Mouse (Mus musculus): ENCODE results near the gene Rbm19.

Rbm19 gene

DNA sequence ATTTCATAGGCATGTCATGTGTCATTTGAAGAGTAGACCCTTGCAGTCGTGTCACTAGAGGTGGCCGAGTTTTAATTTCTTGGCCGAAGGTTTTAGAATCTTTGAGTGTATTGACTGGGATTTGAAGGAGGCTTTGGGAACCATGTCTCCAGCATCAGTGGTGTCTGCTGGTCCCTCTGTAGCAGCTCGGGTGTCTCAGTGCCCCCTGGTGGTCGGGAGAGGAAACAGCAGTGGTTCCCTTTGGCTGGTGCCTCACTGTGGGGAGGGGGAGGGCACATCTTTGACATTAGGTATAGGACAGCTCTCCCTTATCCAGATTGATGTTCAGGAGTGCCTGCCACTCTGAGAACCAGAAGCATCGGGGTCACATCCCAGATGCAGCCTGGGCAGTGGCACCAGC is 17.7 kb downstream of the Rbm19 start:
- peak; percentile 82 for ATAC-seq (ENCODE audit: low TSS enrichment)

DNA sequence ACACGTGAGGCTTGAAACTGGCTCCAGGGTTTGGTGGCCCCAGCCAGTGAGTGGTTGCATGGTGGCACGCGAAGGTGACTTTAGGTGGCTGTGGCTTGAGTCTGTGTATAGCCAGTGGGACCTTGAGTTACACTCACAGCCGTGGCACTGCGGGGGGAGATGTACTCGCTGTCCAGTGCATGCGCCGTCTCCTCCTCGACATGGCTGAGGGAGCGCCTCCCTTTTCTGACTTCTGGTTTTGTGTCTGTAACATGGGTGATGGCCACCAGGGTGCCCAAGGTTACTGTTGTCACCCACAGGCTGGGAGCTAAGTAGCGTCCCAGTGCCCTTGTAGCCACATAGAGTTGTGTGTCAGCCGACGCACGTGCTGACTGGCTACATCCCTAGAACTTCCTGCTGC is 19.1 kb downstream of the Rbm19 start:
- ATAC-seq (ENCODE audit: low TSS enrichment): no peak

DNA sequence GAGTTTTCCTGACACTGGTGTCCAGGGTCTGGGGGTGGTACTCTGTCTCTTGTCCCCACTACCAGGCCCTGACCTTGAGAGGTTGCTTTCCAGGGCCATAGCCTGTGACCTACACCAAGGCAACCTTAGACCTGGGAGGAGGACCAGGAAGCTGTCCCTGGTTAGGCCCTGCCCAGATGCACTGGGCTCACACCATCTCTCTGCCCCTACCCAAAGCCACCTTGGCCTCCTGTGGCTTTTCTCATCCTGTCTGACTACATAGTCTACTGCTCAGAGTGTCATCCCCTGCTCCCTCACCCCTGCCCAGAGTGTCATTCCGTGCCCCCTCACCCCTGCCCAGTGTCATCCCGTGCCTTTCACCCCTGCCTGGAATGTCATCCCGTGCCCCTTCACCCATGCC is 19.6 kb downstream of the Rbm19 start:
- no peak for ATAC-seq (ENCODE audit: low TSS enrichment)

DNA sequence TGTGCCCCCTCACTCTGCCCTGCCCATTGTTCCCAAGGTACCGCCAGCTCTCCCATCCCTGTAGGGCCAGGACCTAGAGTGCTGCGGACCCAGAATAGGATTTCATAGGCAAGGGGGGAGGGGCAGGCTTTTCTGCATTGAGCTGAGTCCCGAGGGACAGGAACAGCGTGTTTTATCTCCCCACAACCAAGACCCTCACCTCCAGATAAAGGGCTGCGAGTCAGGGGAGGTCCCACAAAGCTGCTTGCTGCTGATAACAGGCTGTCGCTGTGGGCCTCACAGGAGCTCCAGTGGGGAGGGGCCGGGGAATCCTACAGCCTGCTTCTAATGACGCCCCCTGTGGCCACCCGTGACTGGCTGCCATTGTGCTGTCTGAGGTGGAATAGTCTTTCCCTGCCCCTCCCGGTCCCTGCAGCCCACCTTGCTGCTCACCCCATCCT is 20.0 kb downstream of the Rbm19 start:
- ATAC-seq (ENCODE audit: low TSS enrichment): no peak

DNA sequence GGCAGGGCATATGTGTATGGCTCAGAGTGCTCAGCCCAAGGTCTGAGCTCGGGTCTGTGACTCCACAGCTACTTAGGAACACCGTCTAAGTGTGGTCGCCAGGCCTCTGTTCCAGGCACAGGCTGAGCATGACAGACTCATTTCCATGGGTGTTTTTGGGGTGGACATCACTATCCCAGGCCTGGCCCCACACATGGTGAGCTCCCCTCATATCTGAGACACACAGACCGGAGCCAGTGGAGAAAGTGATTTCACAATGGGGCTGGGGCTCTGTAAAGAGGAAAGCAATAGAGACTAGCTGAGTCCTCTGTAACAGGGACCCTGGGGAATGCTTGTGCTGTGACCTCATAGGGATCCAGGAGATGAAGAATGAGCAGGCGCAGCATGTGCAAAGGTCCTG is 20.8 kb downstream of the Rbm19 start:
- no peak for ATAC-seq (ENCODE audit: low TSS enrichment)

DNA sequence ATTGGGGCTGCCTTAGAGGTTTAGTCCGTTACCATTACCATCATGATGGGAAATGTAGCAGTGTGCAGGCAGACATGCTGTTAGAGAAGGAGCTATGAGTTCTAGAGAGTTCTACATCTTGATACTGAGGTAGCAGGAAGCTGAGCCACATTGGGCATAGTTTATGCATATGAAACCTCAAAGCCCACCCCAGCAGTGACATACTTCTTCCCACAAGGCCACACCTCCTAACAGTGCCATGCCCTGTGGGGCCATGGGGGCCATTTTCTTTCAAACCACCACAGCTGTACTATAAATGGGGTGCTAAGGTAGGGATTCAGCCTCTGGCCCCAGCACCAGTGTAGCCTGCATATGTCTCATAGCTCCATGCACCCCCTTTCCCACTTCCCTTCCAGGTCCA is 21.6 kb downstream of the Rbm19 start:
- ATAC-seq (ENCODE audit: low TSS enrichment): no peak

DNA sequence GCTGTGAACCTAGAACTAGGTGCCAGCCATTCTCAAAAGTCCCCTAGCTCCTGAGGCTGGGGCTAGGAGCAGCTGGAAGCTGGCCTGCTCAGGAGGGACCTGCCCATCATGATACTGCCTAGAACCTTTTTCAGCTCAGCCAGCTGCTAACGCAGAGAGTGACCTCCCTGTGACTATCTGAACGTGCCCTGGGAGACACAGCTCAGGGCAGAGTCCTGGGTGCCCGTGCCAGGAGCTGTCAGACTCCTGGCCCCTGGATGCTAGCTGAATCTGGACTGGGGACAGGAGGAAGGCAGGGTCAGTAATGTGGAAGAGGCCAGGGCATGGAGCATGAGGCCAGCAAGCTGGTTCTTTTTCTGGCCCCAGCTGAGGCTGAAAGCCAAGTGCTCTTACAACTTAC is 22.1 kb downstream of the Rbm19 start:
- ATAC-seq (ENCODE audit: low TSS enrichment): no peak

DNA sequence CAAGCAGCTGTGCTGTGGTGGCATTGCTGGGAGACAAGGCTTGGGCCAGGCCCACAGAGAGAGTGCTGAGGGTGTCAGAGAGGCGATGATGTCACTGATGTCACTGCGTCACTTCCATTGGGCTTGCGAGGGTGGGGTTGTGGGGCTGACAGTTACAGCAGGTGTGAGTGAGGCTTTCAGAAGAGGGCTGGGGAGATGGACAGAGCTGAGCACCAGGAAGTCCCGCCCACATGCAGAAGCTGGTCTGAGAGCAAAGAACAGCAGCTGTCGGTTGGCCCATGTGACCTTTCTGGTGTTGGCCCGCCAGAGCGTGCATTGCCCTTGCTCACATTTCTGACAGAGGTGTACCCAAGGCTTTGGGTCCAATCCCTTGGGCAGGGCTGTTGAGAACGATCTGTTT is 23.0 kb downstream of the Rbm19 start:
- no peak for ATAC-seq (ENCODE audit: low TSS enrichment)

DNA sequence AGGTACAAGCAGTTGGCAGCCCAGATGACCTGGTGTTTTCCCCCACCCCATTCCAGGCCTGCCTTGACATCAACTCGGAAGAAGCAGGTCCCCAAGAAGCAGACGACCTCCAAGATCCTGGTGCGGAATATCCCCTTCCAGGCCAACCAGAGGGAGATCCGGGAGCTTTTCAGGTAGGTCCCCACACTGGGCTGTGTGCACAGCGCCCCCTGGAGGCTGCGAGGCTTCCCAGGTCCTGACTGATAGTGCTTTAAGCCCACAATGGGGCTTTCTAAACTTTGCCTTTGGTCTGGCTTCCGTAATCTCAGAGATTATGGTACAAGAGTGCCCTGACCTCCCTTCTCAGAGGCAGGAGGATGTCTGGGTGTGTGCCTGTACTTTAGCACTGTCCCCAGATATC is 27.7 kb downstream of the Rbm19 start:
- no peak for ATAC-seq (ENCODE audit: low TSS enrichment)

DNA sequence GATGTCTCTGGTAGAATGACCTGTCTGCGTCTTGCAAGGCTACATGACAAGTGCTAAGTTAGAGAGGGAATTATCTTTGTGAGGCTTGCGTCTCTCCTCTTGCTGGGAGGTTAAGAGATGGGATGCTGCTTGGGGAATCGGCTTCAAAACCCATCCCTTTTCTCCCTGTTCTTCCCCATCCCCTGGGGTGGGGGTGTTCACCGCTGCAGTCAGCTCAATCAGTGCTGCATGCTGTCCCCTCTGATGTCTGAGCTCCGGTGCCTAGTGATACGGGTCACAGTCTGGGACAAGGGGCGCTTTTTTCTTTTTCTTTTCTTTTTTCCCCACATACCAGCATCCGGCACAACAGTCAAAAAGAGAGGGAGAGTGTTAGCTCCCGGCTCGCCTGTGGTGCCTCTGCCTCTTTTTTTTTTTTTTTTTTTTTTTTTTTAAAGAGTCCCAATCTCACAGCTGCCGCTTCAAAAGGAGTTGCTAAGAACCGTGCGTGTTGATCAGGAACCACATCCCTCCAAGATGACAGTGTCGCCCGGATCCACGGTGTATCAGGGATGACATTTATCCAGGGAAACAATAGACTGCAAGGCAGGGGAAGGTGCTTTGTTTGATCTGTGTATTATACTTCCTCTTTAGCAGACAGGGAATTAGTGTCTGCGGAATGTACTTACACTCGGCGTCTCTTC is 29.2 kb downstream of the Rbm19 start:
- ATAC-seq (ENCODE audit: low TSS enrichment): no peak

DNA sequence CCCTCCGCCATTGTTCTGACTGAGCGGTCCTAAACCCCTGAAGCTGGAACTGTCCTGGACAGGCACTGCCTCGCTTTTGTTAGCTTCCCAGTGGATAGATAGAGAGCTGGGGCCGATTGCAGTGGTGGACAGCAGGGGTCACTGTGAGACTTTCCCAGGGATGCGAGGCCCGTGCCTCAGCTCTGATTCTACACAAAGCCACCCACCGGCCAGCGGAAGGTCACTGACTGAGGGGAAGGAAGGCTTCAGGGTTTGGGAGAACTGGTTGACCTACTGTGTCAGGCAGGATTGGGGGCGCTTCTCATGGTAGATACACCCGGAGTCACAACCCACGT is 29.8 kb downstream of the Rbm19 start:
- ATAC-seq (ENCODE audit: low TSS enrichment): peak; percentile 48; the same call in 1 of the 2 replicates

DNA sequence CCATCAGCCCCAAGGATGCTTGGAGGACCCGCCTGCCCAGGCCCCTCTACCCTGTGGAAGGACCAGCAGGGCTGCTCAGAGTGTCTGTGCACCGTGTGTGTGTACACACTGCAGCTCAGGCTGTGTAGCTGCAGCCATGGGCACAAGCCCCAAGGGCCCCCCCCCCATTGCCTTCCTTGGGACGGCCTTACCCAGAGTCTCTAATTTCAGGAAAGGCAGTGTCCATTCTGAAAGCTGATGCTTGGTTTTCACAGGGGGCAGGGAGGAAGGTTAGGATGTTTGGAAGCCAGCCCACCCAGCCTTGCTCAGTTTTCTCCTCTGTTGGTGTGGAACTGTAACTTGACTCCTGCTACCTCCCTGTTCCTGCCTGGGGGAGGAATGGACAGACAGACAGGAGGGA is 30.6 kb downstream of the Rbm19 start:
- ATAC-seq (ENCODE audit: low TSS enrichment): no peak

DNA sequence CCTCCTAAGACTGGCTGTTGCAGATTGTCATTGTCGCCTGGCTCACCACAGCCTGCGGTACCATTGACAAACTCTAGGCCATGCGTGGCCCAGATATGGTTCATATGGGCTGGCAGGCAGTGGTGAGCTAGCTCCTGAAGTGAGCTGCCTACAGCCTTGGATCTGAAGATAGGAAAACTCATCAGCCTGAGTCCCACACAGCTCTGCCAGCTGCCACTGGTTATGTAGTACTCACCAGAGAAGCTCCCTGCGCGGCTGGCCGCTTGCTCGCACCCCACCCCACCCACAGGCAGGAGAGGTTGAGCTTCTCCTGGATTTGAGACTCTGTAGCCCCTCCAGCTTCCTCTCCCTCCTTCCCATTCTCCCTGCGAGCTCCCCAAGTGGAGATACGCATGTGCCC is 32.0 kb downstream of the Rbm19 start:
- ATAC-seq (ENCODE audit: low TSS enrichment): peak; percentile 94

DNA sequence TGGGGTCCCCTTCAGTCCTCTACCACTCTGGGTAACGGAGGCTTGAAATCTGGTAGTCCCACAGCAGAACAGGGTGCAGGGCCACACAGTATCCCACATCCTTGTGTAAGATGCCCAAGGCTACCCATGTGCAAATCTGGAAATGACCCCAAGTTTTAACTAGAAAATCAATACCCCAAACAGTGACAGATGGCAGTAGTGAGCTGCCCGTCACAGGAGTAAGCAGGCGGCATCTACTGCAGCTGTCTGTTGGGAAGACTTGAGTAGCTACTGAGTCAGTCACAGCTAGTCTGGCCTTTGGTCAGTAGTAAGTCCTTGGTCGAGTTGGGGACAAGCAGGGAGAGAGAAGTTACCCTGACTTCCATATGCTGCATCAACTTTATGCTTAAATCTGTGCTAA is 34.9 kb downstream of the Rbm19 start:
- ATAC-seq (ENCODE audit: low TSS enrichment): no peak

DNA sequence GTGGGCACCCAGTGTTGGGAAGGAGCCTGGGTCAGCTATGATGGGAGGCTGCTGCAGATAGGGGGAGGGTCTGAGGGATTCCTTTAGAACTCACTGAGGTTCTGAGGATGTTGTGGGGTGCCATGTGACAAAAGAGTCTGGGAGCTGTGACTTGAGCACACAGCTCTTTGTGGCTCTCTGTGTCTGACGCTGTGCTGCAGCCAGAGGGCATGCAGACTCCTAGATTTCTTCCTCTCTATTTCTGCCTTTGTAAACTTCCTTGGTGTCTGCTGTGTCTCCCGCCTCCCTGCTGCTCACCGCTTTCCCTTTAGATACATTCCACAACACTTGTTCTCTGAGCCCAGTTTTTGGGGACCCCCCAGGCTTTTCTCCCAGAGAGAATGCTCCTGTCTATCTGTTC is 36.9 kb downstream of the Rbm19 start:
- ATAC-seq (ENCODE audit: low TSS enrichment): no peak

DNA sequence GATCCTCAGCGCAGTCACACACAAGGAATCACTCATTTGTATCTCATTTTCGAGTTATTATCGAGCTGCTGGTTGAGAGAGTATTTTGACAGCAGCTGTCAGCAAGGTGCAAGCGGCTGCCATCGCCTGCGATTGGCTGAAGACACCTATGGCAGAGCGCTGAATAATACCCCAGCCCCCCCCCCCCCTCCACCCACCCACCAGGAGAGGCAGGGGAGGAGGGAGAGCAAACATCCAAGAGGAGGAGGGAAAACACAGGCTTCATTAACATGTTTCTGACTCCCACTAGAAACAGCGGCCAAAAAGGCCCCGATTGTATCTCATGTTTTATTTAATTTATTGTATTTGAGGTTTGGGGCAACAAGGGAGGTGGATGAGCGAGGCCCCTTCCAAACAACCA is 39.4 kb downstream of the Rbm19 start:
- ATAC-seq (ENCODE audit: low TSS enrichment): no peak

DNA sequence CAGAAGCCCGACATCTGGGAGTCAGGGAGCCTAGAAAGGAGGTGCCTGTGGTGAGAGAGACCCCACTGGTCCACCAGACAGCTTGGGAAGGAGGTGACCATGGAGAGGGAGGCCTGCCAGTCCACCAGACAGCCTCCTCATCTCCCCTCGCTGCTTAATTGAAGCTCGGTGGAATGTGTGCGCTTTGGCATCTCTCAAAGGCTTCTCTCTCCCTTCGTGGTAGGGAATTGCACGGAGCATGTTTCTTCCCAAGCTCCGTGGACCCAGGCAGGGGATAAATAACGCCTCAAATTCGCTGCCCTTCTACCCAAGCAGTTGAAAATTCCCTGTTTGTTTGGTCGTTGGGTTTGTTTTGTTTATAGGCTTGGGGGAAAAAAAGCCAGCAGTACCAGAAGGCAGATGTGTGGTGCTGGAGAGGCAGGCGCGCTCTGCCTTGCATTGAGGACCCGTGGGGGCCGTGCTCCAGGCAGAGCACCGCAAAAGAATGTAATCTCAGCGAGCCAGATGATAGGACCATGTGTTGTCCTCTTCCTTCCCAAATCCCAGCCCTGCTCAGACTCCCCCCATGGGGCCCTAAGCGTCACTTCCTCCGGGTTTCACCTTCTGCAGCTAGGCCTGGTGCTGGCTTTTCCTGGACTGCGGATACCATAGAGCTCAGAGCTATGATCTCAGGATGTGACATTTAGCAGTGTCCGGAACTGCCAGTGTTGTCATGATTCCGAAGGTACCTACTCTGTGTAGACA is 40.1 kb downstream of the Rbm19 start:
- ATAC-seq (ENCODE audit: low TSS enrichment): no peak

DNA sequence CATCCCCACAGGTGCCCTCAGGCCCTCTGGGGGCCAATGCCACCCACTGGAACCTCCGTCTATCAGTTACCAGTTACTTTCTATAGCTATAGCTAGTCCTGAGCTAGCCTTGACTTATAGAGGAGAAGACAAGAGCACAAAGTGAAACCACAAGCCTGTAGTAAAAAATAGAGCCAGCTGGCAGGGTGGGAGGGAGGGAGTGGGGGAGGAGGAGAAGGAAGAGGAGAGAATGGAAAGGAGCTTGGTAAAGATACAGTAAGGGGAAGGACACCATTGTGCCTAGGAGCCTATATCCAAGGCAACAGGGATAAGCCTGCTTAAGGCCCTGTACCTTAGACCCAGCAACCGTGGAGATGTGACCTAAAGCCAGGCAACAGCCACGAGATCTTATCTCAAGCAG is 40.9 kb downstream of the Rbm19 start:
- ATAC-seq (ENCODE audit: low TSS enrichment): peak; percentile 79; the same call in 1 of the 2 replicates

DNA sequence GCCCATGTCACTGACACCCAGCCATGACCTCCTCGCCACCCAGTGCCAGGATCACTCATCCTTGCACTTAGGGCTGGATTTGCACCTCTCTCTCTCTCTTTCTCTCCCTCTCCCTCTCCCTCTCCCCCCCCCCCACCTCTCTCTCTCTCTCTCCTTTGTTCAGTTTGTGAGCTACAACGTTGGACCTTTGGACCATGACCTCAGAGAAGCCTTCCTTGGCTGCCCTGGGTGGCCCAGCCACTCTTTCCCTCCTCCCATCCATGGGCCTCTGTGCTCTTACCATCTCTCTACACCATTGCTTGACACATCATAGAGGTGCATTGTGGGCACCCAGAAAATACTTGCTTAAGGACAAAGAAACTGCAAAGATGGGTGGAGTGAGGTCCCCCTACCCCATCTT is 42.2 kb downstream of the Rbm19 start:
- no peak for ATAC-seq (ENCODE audit: low TSS enrichment)

DNA sequence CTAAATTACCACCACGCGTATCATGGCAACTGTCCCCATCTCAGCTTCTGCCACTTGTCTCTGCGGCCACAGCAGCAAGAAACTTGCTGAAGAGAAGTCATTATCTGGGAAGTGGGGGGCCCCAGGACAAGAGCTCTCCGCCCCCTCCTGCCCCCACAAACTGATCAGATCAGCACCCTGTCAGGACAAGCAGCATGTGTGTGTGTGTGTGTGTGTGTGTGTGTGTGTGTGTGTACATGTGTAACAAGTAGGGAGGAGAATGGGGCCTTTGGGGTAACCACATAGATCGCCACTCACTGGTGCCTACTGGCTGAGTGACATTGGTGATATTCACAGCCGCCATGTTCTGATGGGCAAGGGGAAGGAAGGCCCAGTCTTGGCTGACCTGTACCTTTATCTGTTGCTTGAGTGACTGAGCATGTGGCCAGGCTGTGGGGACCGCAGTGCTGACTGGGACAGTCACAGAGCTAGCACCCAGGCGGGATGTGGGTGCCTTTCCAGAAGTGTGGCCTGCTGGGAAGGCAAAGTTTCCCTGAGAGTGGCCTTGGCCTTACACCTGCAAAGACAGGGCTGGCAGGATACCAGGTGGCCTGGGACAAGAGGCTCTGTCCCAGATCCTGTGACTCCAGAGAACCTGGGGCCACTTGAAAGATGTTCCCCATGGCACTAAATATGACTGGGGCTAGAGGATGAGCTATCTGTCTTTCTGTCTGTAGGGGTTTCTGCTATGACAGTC is 44.8 kb downstream of the Rbm19 start:
- no peak for ATAC-seq (ENCODE audit: low TSS enrichment)

DNA sequence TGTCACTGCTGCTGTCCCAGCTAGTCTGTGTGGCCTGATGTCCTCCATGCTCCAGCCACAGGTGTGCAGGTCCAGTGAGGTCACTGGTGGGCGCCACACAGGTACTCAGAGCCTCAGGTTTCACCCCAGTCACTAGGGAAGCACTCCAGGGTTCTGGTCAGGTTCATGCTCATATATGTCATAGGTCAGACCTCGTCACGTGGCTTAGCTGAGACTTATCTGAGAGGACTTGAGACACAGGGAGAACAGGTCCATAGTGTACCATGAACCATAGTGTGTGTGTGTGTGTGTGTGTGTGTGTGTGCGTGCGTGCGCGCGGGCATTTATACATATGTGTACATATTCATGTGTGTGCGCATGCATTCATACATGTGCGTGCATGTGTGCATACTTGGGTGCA is 46.4 kb downstream of the Rbm19 start:
- no peak for ATAC-seq (ENCODE audit: low TSS enrichment)

DNA sequence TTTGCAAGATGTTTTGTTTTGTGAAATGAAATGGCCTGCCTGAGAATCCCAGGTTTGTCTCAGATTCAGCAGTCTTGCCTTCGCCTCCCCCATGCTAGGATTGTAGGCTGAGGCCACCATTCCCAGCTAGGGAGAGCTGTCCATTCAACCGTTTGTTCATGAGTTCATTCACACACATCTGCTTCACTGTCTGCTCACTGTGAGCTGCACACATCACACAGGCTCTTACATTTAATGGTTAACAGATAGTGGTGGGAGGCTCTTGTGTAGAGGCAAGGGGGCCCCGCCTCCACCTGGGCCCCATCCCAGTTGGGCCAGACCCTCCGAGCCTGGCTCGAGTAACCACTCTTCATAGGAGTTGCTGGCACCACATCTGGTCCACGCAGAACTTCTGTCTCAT is 47.2 kb downstream of the Rbm19 start:
- no peak for ATAC-seq (ENCODE audit: low TSS enrichment)

DNA sequence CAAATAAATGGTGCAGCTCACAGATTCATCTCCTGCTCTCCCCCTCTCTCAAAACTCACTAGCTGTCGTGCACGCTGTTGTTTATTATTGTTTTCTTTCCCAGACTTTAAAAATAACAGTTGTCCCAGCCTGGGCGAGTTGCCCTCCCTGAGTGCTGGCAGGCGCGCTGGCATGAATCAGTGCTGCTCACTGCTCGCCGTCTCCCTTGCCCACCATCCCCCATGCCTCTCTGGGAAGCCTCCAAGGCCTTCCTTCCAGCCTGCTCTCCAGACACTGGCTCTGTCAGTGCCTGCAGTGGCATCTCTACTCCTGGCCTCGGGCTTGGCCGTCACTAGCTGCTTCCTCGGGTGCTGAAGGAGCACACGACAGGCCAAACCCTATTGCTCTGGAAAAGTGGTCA is 48.2 kb downstream of the Rbm19 start:
- ATAC-seq (ENCODE audit: low TSS enrichment): peak; percentile 94
